Mouse (Mus musculus) forebrain, embryonic 16.5 days (tissue): Measurements from ENCODE around the gene Psmd3. TPM values are rescaled to one million over a fixed set of nuclear protein-coding genes. Genes with fewer than 3 reads are reported as not detected.

Experiments
- ATAC-seq: fragments of 200-750 bp; cut with Nextera tagmentation; 2 replicates; pipeline ENCODE4 v1.8.0; 2017; ENCODE audit warnings: mild to moderate bottlenecking, moderate library complexity
- H3K27ac ChIP-seq: fragments of 300-500 bp; sonication (generic); 2 replicates; pipeline ENCODE4 v1.5.1; 2014; ENCODE audit warnings: low read length, control low read depth
- H3K27me3 ChIP-seq: fragments of 300-500 bp; sonication (generic); replicated peaks from 2 replicates; pipeline ENCODE4 v1.6.1; 2014; ENCODE audit warnings: low read length; ENCODE audit not compliant: control insufficient read depth, insufficient read depth
- H3K36me3 ChIP-seq: fragments of 300-500 bp; sonication (generic); 2 replicates; pipeline ENCODE4 v1.6.1; 2014; ENCODE audit not compliant: control insufficient read depth, insufficient read depth
- H3K4me1 ChIP-seq: fragments of 300-500 bp; sonication (generic); replicated peaks from 2 replicates; pipeline ENCODE4 v1.6.1; 2014; ENCODE audit warnings: low read length; ENCODE audit not compliant: control insufficient read depth, insufficient read depth
- H3K4me2 ChIP-seq: fragments of 300-500 bp; sonication (generic); 2 replicates; pipeline ENCODE4 v1.6.1; 2014; ENCODE audit warnings: mild to moderate bottlenecking, low read length, control low read depth
- H3K4me3 ChIP-seq: fragments of 300-500 bp; sonication (generic); replicated peaks from 2 replicates; pipeline ENCODE4 v1.5.1; 2014; ENCODE audit warnings: mild to moderate bottlenecking, low read length, control low read depth
- H3K9ac ChIP-seq: fragments of 300-500 bp; sonication (generic); replicated peaks from 2 replicates; pipeline ENCODE4 v1.6.1; 2014; ENCODE audit warnings: low read depth, low read length, control low read depth
- H3K9me3 ChIP-seq: fragments of 300-500 bp; sonication (generic); 2 replicates; pipeline ENCODE4 v1.6.1; 2016; ENCODE audit warnings: low read length; ENCODE audit not compliant: control insufficient read depth
- WGBS: fragments of 180-500 bp; shearing (Covaris S2); extraction: QIAGEN DNeasy Blood & Tissue Kit; methylation state at CpG from one replicate; pipeline ENCODE4 v1.1.7; 2014; 5-methylcytosine and 5-hydroxymethylcytosine counted together
- polyA plus RNA-seq: library from polyadenylated mRNA; unstranded; fragments of >200 nt; fragmentation: Nextera tagmentation; extraction: Ambion mirVana; gene quantifications from 2 replicates; pipeline ENCODE4 v1.2.1, GENCODE M21; 2015

Gene Psmd3
- polyA plus RNA-seq, 1 experiment from 2014 or later, result 197 TPM

GRCm38 (mm10) chr11:98682811-98683210, 457 bp downstream of the Psmd3 start:
- H3K36me3 ChIP-seq, result peaks cover 12% of the 10 kb centered on the region
- ATAC-seq, result peak; percentile 14
- H3K27me3 ChIP-seq, result no peaks in the 10 kb centered on the region
- H3K4me2 ChIP-seq, result peak overlapping the region; percentile 95
- peak overlapping the region; percentile 58 for H3K27ac ChIP-seq
- H3K4me3 ChIP-seq, result peak overlapping the region; percentile 100
- no peaks in the 10 kb centered on the region for H3K9me3 ChIP-seq
- peak overlapping the region; percentile 99 for H3K9ac ChIP-seq
- peaks cover 15% of the 10 kb centered on the region for H3K4me1 ChIP-seq
- WGBS, result 0% methylated on average over 23 of the region's 23 CpGs

- peaks cover 21% of the 10 kb centered on the region for H3K36me3 ChIP-seq
- no peak for ATAC-seq
These were observed 3.3 kb downstream of the Psmd3 start for GRCm38 (mm10) chr11:98685642-98686041.

GRCm38 (mm10) chr11:98686976-98687375, 4.6 kb downstream of the Psmd3 start:
- Histone ChIP-seq H3K36me3 (peaks cover 33% of the 10 kb centered on the region), H3K9ac (no peak overlapping the region), H3K27ac (no peak overlapping the region), H3K4me1 (peaks cover 11% of the 10 kb centered on the region), H3K9me3 (no peaks in the 10 kb centered on the region), H3K4me2 (no peak overlapping the region), H3K27me3 (no peaks in the 10 kb centered on the region), H3K4me3 (no peak overlapping the region)
- 95% methylated on average over 4 of the region's 4 CpGs for WGBS
- ATAC-seq, result no peak

More at GRCm38 (mm10) chr11:98685642-98686041, 3.3 kb downstream of the Psmd3 start:
- Histone ChIP-seq H3K9me3 (no peaks in the 10 kb centered on the region), H3K4me1 (peaks cover 15% of the 10 kb centered on the region), H3K4me3 (no peak overlapping the region), H3K4me2 (no peak overlapping the region), H3K27me3 (no peaks in the 10 kb centered on the region), H3K9ac (no peak overlapping the region), H3K27ac (no peak overlapping the region)
- WGBS, result 91% methylated on average over 9 of the region's 9 CpGs

GRCm38 (mm10) chr11:98688009-98688408, 5.7 kb downstream of the Psmd3 start:
- Histone ChIP-seq H3K27me3 (no peaks in the 10 kb centered on the region), H3K27ac (no peak overlapping the region), H3K4me2 (no peak overlapping the region), H3K4me3 (no peak overlapping the region), H3K9me3 (no peaks in the 10 kb centered on the region), H3K4me1 (peaks cover 10% of the 10 kb centered on the region), H3K9ac (no peak overlapping the region), H3K36me3 (peaks cover 40% of the 10 kb centered on the region)
- no peak for ATAC-seq
- WGBS, result 89% methylated on average over 8 of the region's 8 CpGs

GRCm38 (mm10) chr11:98693201-98693600, 10.8 kb downstream of the Psmd3 start:
- ATAC-seq, result no peak

GRCm38 (mm10) chr11:98693746-98694145, 11.4 kb downstream of the Psmd3 start:
- no peaks in the 10 kb centered on the region for H3K4me1 ChIP-seq
- H3K27ac ChIP-seq, result no peak overlapping the region
- no peak for ATAC-seq
- H3K27me3 ChIP-seq, result no peaks in the 10 kb centered on the region
- 92% methylated on average over 9 of the region's 9 CpGs for WGBS
- peaks cover 47% of the 10 kb centered on the region for H3K36me3 ChIP-seq
- H3K9ac ChIP-seq, result no peak overlapping the region
- no peak overlapping the region for H3K4me2 ChIP-seq
- no peak overlapping the region for H3K4me3 ChIP-seq
- H3K9me3 ChIP-seq, result no peaks in the 10 kb centered on the region

More at GRCm38 (mm10) chr11:98693201-98693600, 10.8 kb downstream of the Psmd3 start:
- no peak overlapping the region for H3K4me2 ChIP-seq
- H3K4me1 ChIP-seq, result no peaks in the 10 kb centered on the region
- H3K27me3 ChIP-seq, result no peaks in the 10 kb centered on the region
- H3K9ac ChIP-seq, result no peak overlapping the region
- no peak overlapping the region for H3K4me3 ChIP-seq
- H3K36me3 ChIP-seq, result peaks cover 47% of the 10 kb centered on the region
- no peaks in the 10 kb centered on the region for H3K9me3 ChIP-seq
- H3K27ac ChIP-seq, result no peak overlapping the region
- WGBS, result 75% methylated on average over 13 of the region's 13 CpGs

GRCm38 (mm10) chr11:98694301-98694700, 11.9 kb downstream of the Psmd3 start:
- Histone ChIP-seq H3K27ac (no peak overlapping the region), H3K4me1 (no peaks in the 10 kb centered on the region), H3K4me2 (no peak overlapping the region), H3K36me3 (peaks cover 47% of the 10 kb centered on the region), H3K9me3 (no peaks in the 10 kb centered on the region), H3K9ac (no peak overlapping the region), H3K27me3 (no peaks in the 10 kb centered on the region), H3K4me3 (no peak overlapping the region)
- WGBS, result 78% methylated on average over 9 of the region's 9 CpGs
- no peak for ATAC-seq

- no peak for ATAC-seq
- H3K4me3 ChIP-seq, result no peak overlapping the region
- H3K36me3 ChIP-seq, result peaks cover 41% of the 10 kb centered on the region
These were observed 13.1 kb downstream of the Psmd3 start for GRCm38 (mm10) chr11:98695408-98695807.

GRCm38 (mm10) chr11:98696454-98697216, 14.3 kb downstream of the Psmd3 start:
- Histone ChIP-seq H3K9ac (no peak overlapping the region), H3K4me3 (no peak overlapping the region), H3K4me1 (no peaks in the 10 kb centered on the region), H3K27ac (no peak overlapping the region), H3K4me2 (no peak overlapping the region), H3K36me3 (peaks cover 28% of the 10 kb centered on the region), H3K27me3 (no peaks in the 10 kb centered on the region), H3K9me3 (no peaks in the 10 kb centered on the region)
- 84% methylated on average over 14 of the region's 14 CpGs for WGBS
- ATAC-seq, result no peak

More at GRCm38 (mm10) chr11:98695408-98695807, 13.1 kb downstream of the Psmd3 start:
- no peaks in the 10 kb centered on the region for H3K9me3 ChIP-seq
- H3K27me3 ChIP-seq, result no peaks in the 10 kb centered on the region
- no peak overlapping the region for H3K9ac ChIP-seq
- H3K27ac ChIP-seq, result no peak overlapping the region
- no peaks in the 10 kb centered on the region for H3K4me1 ChIP-seq
- WGBS, result 61% methylated on average over 14 of the region's 14 CpGs
- no peak overlapping the region for H3K4me2 ChIP-seq
